In genomic region chr9:75071706-75072192, GRCm38 (mm10) we compare ENCODE assay signal across 7 mouse cellular contexts. TPM values are rescaled to one million over a fixed set of nuclear protein-coding genes. Genes with fewer than 3 reads are reported as not detected.
DNase-seq lines count a peak whose midpoint lies in the region; ATAC-seq and TF ChIP-seq lines count a peak whose summit lies in the region.

No protein-coding gene starts in this region.

- CTCF ChIA-PET in Patski (lab: Charles Lee), result interaction anchor here (1.0 kb wide), 1 partner anchor 14 kb away, joined by 6 read pairs; no protein-coding TSS in a partner anchor

- H3K4me1 ChIP-seq in hindbrain, embryonic 16.5 days (ENCODE audit: control insufficient read depth, insufficient read depth, low read depth, low read length), result peaks cover 12% of the 10 kb centered on the region
- H3K4me1 ChIP-seq in lung, embryonic 14.5 days (ENCODE audit: insufficient read depth), result peaks cover 3% of the 10 kb centered on the region; the same call in 1 of the 2 replicates
- H3K4me1 ChIP-seq in olfactory bulb, adult 2 months (ENCODE audit: control insufficient read depth, insufficient read depth, low read length), result no peaks in the 10 kb centered on the region

- in situ Hi-C loops in Patski (cut with MboI; ENCODE audit: low pct_unique_long_range_greater_than_20kb), result loop anchor here (25.0 kb wide), 1 partner anchor 366 kb away; the partner anchor contains the start of gene Leo1

- no peak for TF ChIP-seq POLR2A in olfactory bulb, adult 2 months (IDR thresholded peaks at IDR 0.05; ENCODE audit: insufficient read depth, low read depth, low read length)

- peak overlapping the region; percentile 69 for H3K4me2 ChIP-seq in hindbrain, embryonic 16.5 days (ENCODE audit: low read length)
- peak overlapping the region; percentile 93 for H3K4me2 ChIP-seq in lung, embryonic 14.5 days

- H3K27ac ChIP-seq in hindbrain, embryonic 16.5 days (ENCODE audit: low read depth, low read length), result peak overlapping the region; percentile 97
- peak overlapping the region; percentile 82 for H3K27ac ChIP-seq in lung, embryonic 14.5 days (ENCODE audit: low read depth)
- peak overlapping the region; percentile 84 for H3K27ac ChIP-seq in olfactory bulb, adult 2 months (ENCODE audit: insufficient read depth, low read depth, low read length)

- peak; percentile 44 for ATAC-seq in Patski
- ATAC-seq in erythroblast, adult 5-6 weeks (replicated peaks; ENCODE audit: low FRiP score, poor library complexity, severe bottlenecking), result peak; percentile 37; the same call in 1 of the 2 replicates
- peak; percentile 15; the same call in 1 of the 2 replicates for ATAC-seq in hindbrain, embryonic 16.5 days
- peak; percentile 9 for ATAC-seq in lung, embryonic 14.5 days (ENCODE audit: insufficient read depth)

- H3K27me3 ChIP-seq in Patski, result no peaks in the 10 kb centered on the region
- H3K27me3 ChIP-seq in hindbrain, embryonic 16.5 days (replicated peaks; ENCODE audit: control insufficient read depth, insufficient read depth, low read length), result no peaks in the 10 kb centered on the region
- H3K27me3 ChIP-seq in lung, embryonic 14.5 days (ENCODE audit: insufficient read depth, low read length), result no peaks in the 10 kb centered on the region

- WGBS in hindbrain, embryonic 16.5 days, result under 1% methylated on average over 29 of the region's 29 CpGs
- WGBS in lung, embryonic 14.5 days, result under 1% methylated on average over 29 of the region's 29 CpGs
- WGBS in olfactory bulb, adult 2 months, result under 1% methylated on average over 29 of the region's 29 CpGs

- no peak for TF ChIP-seq CTCF in Patski (IDR thresholded peaks at IDR 0.05)
- no peak for TF ChIP-seq CTCF in lung, embryonic 14.5 days (IDR thresholded peaks at IDR 0.05; ENCODE audit: low read depth)
- TF ChIP-seq CTCF in olfactory bulb, adult 2 months (IDR thresholded peaks at IDR 0.05; ENCODE audit: insufficient read depth, low read depth, low read length), result no peak

- peak; percentile 23 for DNase-seq in ovary, postnatal 14 days (ENCODE audit: low spot score)
- no peak for DNase-seq in ovary, postnatal 10 days (ENCODE audit: low spot score)
- DNase-seq in Patski (ENCODE audit: low read depth, low spot score), result no peak
- DNase-seq in lung, embryonic 14.5 days, result peak; percentile 59

- peak overlapping the region; percentile 96 for H3K9ac ChIP-seq in hindbrain, embryonic 16.5 days (ENCODE audit: low read depth, low read length)
- H3K9ac ChIP-seq in lung, embryonic 14.5 days, result peak overlapping the region; percentile 78

- POLR2A ChIA-PET in Patski (lab: Charles Lee), result interaction anchor here (0.6 to 1.0 kb wide), 2 partner anchors 54 to 120 kb away, joined by 3 read pairs; no protein-coding TSS in a partner anchor

- H3K9me3 ChIP-seq in hindbrain, embryonic 16.5 days (ENCODE audit: control insufficient read depth, low read length), result no peaks in the 10 kb centered on the region
- H3K9me3 ChIP-seq in lung, embryonic 14.5 days (ENCODE audit: low read depth, low read length), result no peaks in the 10 kb centered on the region

- peak overlapping the region; percentile 76 for H3K4me3 ChIP-seq in hindbrain, embryonic 16.5 days (ENCODE audit: low read length)
- H3K4me3 ChIP-seq in lung, embryonic 14.5 days (ENCODE audit: low read depth, low read length), result peak overlapping the region; percentile 77
- H3K4me3 ChIP-seq in olfactory bulb, adult 2 months (ENCODE audit: insufficient read depth, low read depth, low read length), result peak overlapping the region; percentile 88

- H3K36me3 ChIP-seq in hindbrain, embryonic 16.5 days (ENCODE audit: control insufficient read depth, insufficient read depth, low read length), result no peaks in the 10 kb centered on the region
- H3K36me3 ChIP-seq in lung, embryonic 14.5 days (ENCODE audit: insufficient read depth), result no peaks in the 10 kb centered on the region

RNA-seq across cellular contexts. Expression of gene Myo5a, which starts 0.9 kb away (rescaled TPM):
- polyA plus RNA-seq in Patski (2021), result 48.3 TPM
- total RNA-seq in erythroblast, adult 5-6 weeks (2015; ENCODE audit: low replicate concordance), result 9.8 and 25.1 TPM in 2 replicates
- total RNA-seq in erythroblast, adult 5-6 weeks (2017; ENCODE audit: low replicate concordance), result 18.3 and 27.9 TPM in 2 replicates
- 23.6 and 26.8 TPM in 2 replicates for polyA plus RNA-seq in hindbrain, embryonic 16.5 days (2015; fragmentation: Nextera tagmentation; extraction: Ambion mirVana)
- 19.0 and 20.6 TPM in 2 replicates for polyA plus RNA-seq in lung, embryonic 14.5 days (2014; fragmentation: Nextera tagmentation; extraction: Ambion mirVana)
- polyA plus RNA-seq in olfactory bulb, adult 2 months (2012; ENCODE audit: insufficient read depth, insufficient read length, low replicate concordance, missing spikeins), result 199 and 292 TPM in 2 replicates

RNA-seq across cellular contexts. Expression of gene Arpp19, which starts 34.3 kb away (rescaled TPM):
- polyA plus RNA-seq in Patski (2021), result 167 TPM
- total RNA-seq in erythroblast, adult 5-6 weeks (2015; ENCODE audit: low replicate concordance), result 27.8 and 74.7 TPM in 2 replicates
- total RNA-seq in erythroblast, adult 5-6 weeks (2017; ENCODE audit: low replicate concordance), result 30.8 and 55.2 TPM in 2 replicates
- 197 and 208 TPM in 2 replicates for polyA plus RNA-seq in hindbrain, embryonic 16.5 days (2015; fragmentation: Nextera tagmentation; extraction: Ambion mirVana)
- polyA plus RNA-seq in lung, embryonic 14.5 days (2014; fragmentation: Nextera tagmentation; extraction: Ambion mirVana), result 289 and 306 TPM in 2 replicates
- polyA plus RNA-seq in olfactory bulb, adult 2 months (2012; ENCODE audit: insufficient read depth, insufficient read length, low replicate concordance, missing spikeins), result not detected in 2 replicates

Comparison
In these comparisons a context has a peak if more than half of its experiments do, and no peak if none do; other contexts are left out.
1. DNase-seq: peak in ovary, postnatal 14 days (single experiment) and lung, embryonic 14.5 days (single experiment); none in ovary, postnatal 10 days (single experiment) and Patski (single experiment).
2. Peak in every context shown above with its lines, with median percentiles within 50 percentile points of each other: ATAC-seq, H3K27ac ChIP-seq and H3K4me3 ChIP-seq.